ENCODE assay signal across 20 mouse cellular contexts in genomic region chr7:45909145-45909544, GRCm38 (mm10). TPM values are rescaled to one million over a fixed set of nuclear protein-coding genes. Genes with fewer than 3 reads are reported as not detected.
"Had no signal": no experiment of that assay in that cellular context is flagged by ENCODE, and none has a peak within 500 bp of the region (broad histone marks: within the 10 kb centered on the region; RNA-seq: fewer than 3 reads in every experiment).

No protein-coding gene starts in this region.

- DNase-seq: liver, postnatal 0 days; lung, adult 2 months; lung, postnatal 14 days; lung, postnatal 36 days; retina, postnatal 1 day; right cerebral cortex, postnatal 14 days; thymus, adult 18-20 months; thymus, postnatal 14 days; thymus, postnatal 36 days had no signal

- H3K4me3 ChIP-seq: liver, embryonic 15.5 days; lung, embryonic 15.5 days; midbrain, embryonic 13.5 days; midbrain, embryonic 15.5 days; neural tube, embryonic 12.5 days had no signal

- H3K27me3 ChIP-seq: liver, embryonic 15.5 days; lung, embryonic 15.5 days; megakaryocyte, embryonic 14.5 days; midbrain, embryonic 13.5 days; midbrain, embryonic 15.5 days; neural tube, embryonic 12.5 days had no signal

- H3K27ac ChIP-seq: liver, embryonic 15.5 days; lung, embryonic 15.5 days; midbrain, embryonic 13.5 days; midbrain, embryonic 15.5 days; neural tube, embryonic 12.5 days had no signal

- H3K4me1 ChIP-seq: liver, embryonic 15.5 days; lung, embryonic 15.5 days; midbrain, embryonic 13.5 days; midbrain, embryonic 15.5 days; neural tube, embryonic 12.5 days had no signal

- H3K9me3 ChIP-seq: liver, embryonic 15.5 days; lung, embryonic 15.5 days; midbrain, embryonic 13.5 days; midbrain, embryonic 15.5 days; neural tube, embryonic 12.5 days had no signal

RNA-seq across cellular contexts. Expression of gene Syngr4, which starts 12.6 kb away (rescaled TPM):
- total RNA-seq: midbrain, postnatal 0 days; monocyte, adult 5-6 weeks; neutrophil, adult 5-6 weeks had no signal
- polyA plus RNA-seq: lung, adult 2 months; macrophage; midbrain, embryonic 15.5 days; neural tube, embryonic 14.5 days had no signal

RNA-seq across cellular contexts. Expression of gene Grin2d, which starts 31.0 kb away (rescaled TPM):
- total RNA-seq: monocyte, adult 5-6 weeks; neutrophil, adult 5-6 weeks had no signal
- polyA plus RNA-seq: macrophage had no signal
